Mouse (Mus musculus) liver, embryonic 14.5 days (tissue): Measurements from ENCODE around the gene Plcd3. TPM values are rescaled to one million over a fixed set of nuclear protein-coding genes. Genes with fewer than 3 reads are reported as not detected.
A peak's percentile ranks its signal among the peaks of the same experiment; 100 is the strongest.

Source experiments
- ATAC-seq: fragments of 200-750 bp; cut with Nextera tagmentation; 2 replicates; pipeline ENCODE4 v1.8.0; 2017; ENCODE audit warnings: moderate number of reproducible peaks, mild to moderate bottlenecking, moderate library complexity; ENCODE audit not compliant: insufficient read depth
- DNase-seq, 3 experiments: peaks; one replicate each; pipeline ENCODE4 v3.0.0-alpha.2; 2012 to 2013; ENCODE audit warnings: low read depth in 3 of 3, low spot score in 3 of 3
- H3K27ac ChIP-seq: fragments of 300-500 bp; sonication (generic); 2 replicates; pipeline ENCODE4 v1.5.1; 2014; ENCODE audit warnings: moderate library complexity, mild to moderate bottlenecking, control low read depth, inconsistent platforms
- H3K27me3 ChIP-seq: fragments of 300-500 bp; sonication (generic); 2 replicates; pipeline ENCODE4 v1.6.1; 2014; ENCODE audit warnings: mild to moderate bottlenecking, low read length, moderate library complexity; ENCODE audit not compliant: control insufficient read depth, insufficient read depth
- H3K36me3 ChIP-seq: fragments of 300-500 bp; sonication (generic); replicated peaks from 2 replicates; pipeline ENCODE4 v1.6.1; 2014; ENCODE audit warnings: low read depth; ENCODE audit not compliant: control insufficient read depth, insufficient read depth
- H3K4me1 ChIP-seq, 2 experiments: fragments of 200-500 bp in 1 of 2; fragments of 300-500 bp in 1 of 2; sonication (generic) in 1 of 2; replicated peaks; 2 replicates each; pipeline ENCODE4 v1.6.1; 2012 to 2014; ENCODE audit warnings: antibody characterized with exemption in 1 of 2, inconsistent platforms in 1 of 2, low read length in 1 of 2; ENCODE audit not compliant: control insufficient read depth in 2 of 2, insufficient read depth in 2 of 2
- H3K4me2 ChIP-seq: fragments of 300-500 bp; sonication (generic); 2 replicates; pipeline ENCODE4 v1.6.1; 2014; ENCODE audit warnings: low read depth, mild to moderate bottlenecking, control low read depth, moderate library complexity
- H3K4me3 ChIP-seq, 2 experiments: fragments of 200-500 bp in 1 of 2; fragments of 300-500 bp in 1 of 2; sonication (generic) in 1 of 2; 2 replicates each; pipeline ENCODE4 v1.5.1; 2012 to 2014; ENCODE audit warnings: low read depth in 2 of 2, low read length in 2 of 2, mild to moderate bottlenecking in 2 of 2, control low read depth in 1 of 2, inconsistent platforms in 1 of 2, moderate library complexity in 1 of 2; ENCODE audit not compliant: insufficient read depth in 1 of 2
- H3K9ac ChIP-seq: fragments of 300-500 bp; sonication (generic); replicated peaks from 2 replicates; pipeline ENCODE4 v1.6.1; 2014; ENCODE audit warnings: mild to moderate bottlenecking, control low read depth, moderate library complexity
- H3K9me3 ChIP-seq: fragments of 300-500 bp; sonication (generic); 2 replicates; pipeline ENCODE4 v1.6.1; 2016; ENCODE audit warnings: low read length, mixed read lengths; ENCODE audit not compliant: control insufficient read depth
- CTCF ChIP-seq: IDR thresholded peaks from 2 replicates; pipeline ENCODE4 v1.5.1; 2016; ENCODE audit warnings: antibody characterized with exemption, low read depth, control low read depth
- EP300 ChIP-seq: IDR thresholded peaks from 2 replicates; pipeline ENCODE4 v1.6.1; 2016; ENCODE audit warnings: antibody characterized with exemption, low read depth
- WGBS: fragments of 180-500 bp; shearing (Covaris S2); extraction: QIAGEN DNeasy Blood & Tissue Kit; methylation state at CpG from one replicate; pipeline ENCODE4 v1.1.7; 2014; ENCODE audit not compliant: insufficient replicate concordance; 5-methylcytosine and 5-hydroxymethylcytosine counted together
- polyA plus RNA-seq, 2 experiments: library from polyadenylated mRNA; depleted of rRNA in 1 of 2; stranded (reverse) in 1 of 2; unstranded in 1 of 2; fragments of >200 nt; fragmentation: Nextera tagmentation in 1 of 2; extraction: Ambion mirVana in 1 of 2; gene quantifications; 2 replicates each; pipeline versions ENCODE4 v1.2.1 to v1.2.3; 2012 to 2014

Gene Plcd3
- polyA plus RNA-seq, 2 experiments, result 0.29 to 0.31 TPM

- ATAC-seq (peak; percentile 13; the same call in 1 of the 2 replicates), DNase-seq (no peak)
- TF ChIP-seq EP300, result no peak
- no peak for TF ChIP-seq CTCF
- H3K4me3 ChIP-seq, result no peak overlapping the region
- H3K4me1 ChIP-seq, result peaks cover 2 to 19% of the 10 kb centered on the region in 2 experiments; a peak in 2 of 4 replicates
- 26% methylated on average over 8 of the region's 8 CpGs for WGBS
- H3K36me3 ChIP-seq, result peaks cover 4% of the 10 kb centered on the region
- no peaks in the 10 kb centered on the region for H3K9me3 ChIP-seq
- no peak overlapping the region for H3K27ac ChIP-seq
- H3K9ac ChIP-seq, result no peak overlapping the region
- no peak overlapping the region for H3K4me2 ChIP-seq
- no peaks in the 10 kb centered on the region for H3K27me3 ChIP-seq
Observed at GRCm38 (mm10) chr11:103142441-103143182, 41.2 kb upstream of the Plcd3 start.

GRCm38 (mm10) chr11:103141944-103142255 lies 40.4 kb upstream of the Plcd3 start:
- 42% methylated on average over 1 of the region's 1 CpGs for WGBS
- no peak overlapping the region for H3K9ac ChIP-seq
- ATAC-seq (no peak), DNase-seq (no peak)
- H3K27me3 ChIP-seq, result no peaks in the 10 kb centered on the region
- no peak overlapping the region for H3K4me2 ChIP-seq
- no peak overlapping the region for H3K27ac ChIP-seq
- TF ChIP-seq EP300 (no peak), CTCF (no peak)
- peaks cover 4% of the 10 kb centered on the region for H3K36me3 ChIP-seq
- H3K9me3 ChIP-seq, result no peaks in the 10 kb centered on the region
- H3K4me1 ChIP-seq, result peaks cover 2 to 17% of the 10 kb centered on the region in 2 experiments; a peak in 2 of 4 replicates
- H3K4me3 ChIP-seq, result no peak overlapping the region

GRCm38 (mm10) chr11:103141101-103141943 lies 39.9 kb upstream of the Plcd3 start:
- no peaks in the 10 kb centered on the region for H3K9me3 ChIP-seq
- H3K4me3 ChIP-seq, result no peak overlapping the region
- no peak overlapping the region for H3K9ac ChIP-seq
- peaks cover 4 to 20% of the 10 kb centered on the region in 2 experiments for H3K4me1 ChIP-seq
- H3K4me2 ChIP-seq, result no peak overlapping the region
- TF ChIP-seq EP300, result no peak
- no peak for TF ChIP-seq CTCF
- WGBS, result 50% methylated on average over 11 of the region's 11 CpGs
- no peak for DNase-seq
- ATAC-seq, result 0 out of 2 replicates have a peak, but pooled peaks have one; percentile 35
- H3K27me3 ChIP-seq, result no peaks in the 10 kb centered on the region
- no peak overlapping the region for H3K27ac ChIP-seq
- H3K36me3 ChIP-seq, result peaks cover 4% of the 10 kb centered on the region

GRCm38 (mm10) chr11:103140763-103141100 lies 39.3 kb upstream of the Plcd3 start:
- Histone ChIP-seq H3K4me1 (peaks cover 10 to 25% of the 10 kb centered on the region in 2 experiments), H3K9me3 (no peaks in the 10 kb centered on the region), H3K27ac (no peak overlapping the region), H3K36me3 (peaks cover 4% of the 10 kb centered on the region), H3K4me3 (no peak overlapping the region), H3K4me2 (no peak overlapping the region), H3K9ac (no peak overlapping the region), H3K27me3 (no peaks in the 10 kb centered on the region)
- WGBS, result 62% methylated on average over 6 of the region's 6 CpGs
- DNase-seq, result no peak
- TF ChIP-seq CTCF (no peak), EP300 (no peak)
- ATAC-seq, result no peak
